Mouse (Mus musculus): ENCODE data around the gene Prr36. TPM values are rescaled to one million over a fixed set of nuclear protein-coding genes. Genes with fewer than 3 reads are reported as not detected.

Gene Prr36
- polyA plus RNA-seq, 1 experiment from 2014 or later, result 0.43 TPM

DNA sequence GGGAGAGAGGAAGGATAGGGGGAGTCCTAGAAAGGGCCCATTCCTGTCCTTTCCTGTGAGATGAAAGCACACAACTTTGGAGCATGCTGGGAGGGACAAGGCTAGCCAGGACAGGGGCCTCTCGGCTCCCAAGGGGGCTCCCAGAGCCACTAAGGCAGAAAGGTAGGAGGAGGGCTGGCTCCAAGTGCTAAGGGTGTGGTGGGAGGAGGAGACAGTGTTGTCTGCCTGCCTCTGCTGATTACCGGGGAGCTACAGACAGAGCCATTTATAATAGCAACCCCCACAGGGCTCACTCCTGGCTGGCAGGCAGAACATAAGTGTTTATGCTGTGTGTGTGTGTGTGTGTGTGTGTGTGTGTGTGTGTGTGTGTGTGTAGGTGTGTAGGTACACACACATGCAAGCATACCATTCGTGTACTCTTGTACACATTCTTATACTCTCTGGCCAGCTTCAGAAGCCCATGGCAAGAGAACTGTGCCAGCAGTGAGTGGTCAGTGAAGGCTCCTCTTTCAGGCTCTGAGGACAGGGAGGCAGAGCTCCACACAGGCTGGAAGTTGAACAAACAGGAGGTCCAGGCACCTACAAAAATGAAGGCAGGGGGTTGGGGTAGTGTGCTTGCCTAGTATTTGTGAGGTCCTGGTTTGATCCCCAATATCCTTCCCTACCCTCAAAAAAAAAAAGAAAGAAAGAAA, 28.1 kb downstream of the Prr36 start:
- Histone ChIP-seq H3K4me3 (peak overlapping the region; percentile 17; the same call in 1 of the 2 replicates), H3K9ac (peak overlapping the region; percentile 65), H3K4me2 (peak overlapping the region; percentile 64), H3K4me1 (peaks cover 36% of the 10 kb centered on the region), H3K27me3 (replicated peaks) (peaks cover under 1% of the 10 kb centered on the region; the same call in 1 of the 2 replicates), H3K36me3 (peaks cover 8% of the 10 kb centered on the region; the same call in 1 of the 2 replicates), H3K27ac (peak overlapping the region; percentile 87), H3K9me3 (replicated peaks) (no peaks in the 10 kb centered on the region)
- peak; percentile 98 for ATAC-seq
- WGBS (ENCODE audit: insufficient replicate concordance), result 16% methylated on average over 3 of the region's 3 CpGs

DNA sequence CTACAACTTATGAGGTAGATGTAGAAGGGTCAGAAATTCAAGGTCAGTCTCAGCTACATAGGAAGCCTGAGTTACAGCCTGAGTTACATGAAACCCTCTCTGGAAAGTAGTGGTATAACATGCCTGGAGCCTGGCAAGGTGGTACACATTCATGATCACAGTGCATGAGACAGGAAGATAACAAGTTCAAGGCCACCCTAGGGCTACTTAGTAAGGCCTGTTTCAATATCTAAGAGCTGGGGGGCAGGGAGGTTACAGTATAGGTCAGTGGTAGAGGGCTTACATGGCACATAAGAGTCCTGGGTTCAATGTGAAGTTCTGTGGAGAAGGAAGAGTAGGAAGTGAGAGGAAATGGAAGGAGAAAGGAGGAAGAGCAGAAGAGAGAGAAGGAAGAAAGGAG, 28.7 kb downstream of the Prr36 start:
- H3K9ac ChIP-seq, result peak overlapping the region; percentile 65
- H3K36me3 ChIP-seq, result peaks cover 8% of the 10 kb centered on the region; the same call in 1 of the 2 replicates
- no peaks in the 10 kb centered on the region for H3K9me3 ChIP-seq (replicated peaks)
- peaks cover 35% of the 10 kb centered on the region for H3K4me1 ChIP-seq
- peak; percentile 64 for ATAC-seq
- no peaks in the 10 kb centered on the region; the same call in 1 of the 2 replicates for H3K27me3 ChIP-seq (replicated peaks)
- peak overlapping the region; percentile 64 for H3K4me2 ChIP-seq
- H3K4me3 ChIP-seq, result no peak overlapping the region
- H3K27ac ChIP-seq, result peak overlapping the region; percentile 87

DNA sequence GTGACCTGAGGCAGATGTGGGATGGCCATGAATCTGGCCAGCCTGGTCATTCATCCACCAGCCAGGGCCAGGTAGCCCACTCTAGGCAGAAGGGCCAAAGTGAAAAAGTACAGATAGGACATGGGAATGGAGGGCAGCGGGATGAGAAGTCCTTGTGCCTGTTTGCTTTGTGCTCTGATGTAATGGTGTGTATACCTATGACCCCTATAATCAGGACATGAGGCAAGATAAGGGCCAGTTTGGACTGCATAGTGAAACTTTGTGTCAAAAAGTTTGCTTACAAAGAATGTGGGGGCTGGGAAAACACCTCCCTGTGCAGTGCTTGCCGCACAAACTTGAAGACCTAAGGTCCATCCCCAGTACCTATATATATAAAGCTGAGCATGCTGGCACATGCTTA, 31.1 kb downstream of the Prr36 start:
- 79% methylated on average over 2 of the region's 2 CpGs for WGBS (ENCODE audit: insufficient replicate concordance)
- Histone ChIP-seq H3K9ac (no peak overlapping the region), H3K27me3 (replicated peaks) (no peaks in the 10 kb centered on the region), H3K4me3 (no peak overlapping the region), H3K9me3 (replicated peaks) (no peaks in the 10 kb centered on the region), H3K4me2 (no peak overlapping the region), H3K4me1 (peaks cover 26% of the 10 kb centered on the region), H3K27ac (peak overlapping the region; percentile 22; the same call in 1 of the 2 replicates), H3K36me3 (peaks cover 8% of the 10 kb centered on the region; the same call in 1 of the 2 replicates)
- no peak for ATAC-seq

DNA sequence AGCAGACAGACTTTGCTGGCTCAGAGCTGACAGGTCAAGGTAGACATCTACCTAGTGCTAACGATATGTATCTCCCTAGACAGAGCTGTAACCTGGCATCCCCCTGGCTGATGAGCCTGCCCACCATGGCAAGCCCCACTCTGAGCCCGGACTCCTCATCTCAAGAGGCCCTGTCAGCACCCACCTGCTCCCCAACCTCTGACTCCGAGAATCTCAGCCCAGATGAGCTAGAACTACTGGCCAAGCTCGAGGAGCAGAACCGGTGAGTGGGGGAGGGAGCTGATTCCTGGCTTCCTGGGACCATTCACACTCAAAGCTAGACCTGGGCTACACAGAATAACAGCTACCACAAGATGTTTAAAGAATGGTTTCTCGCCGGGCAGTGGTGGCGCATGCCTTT, 33.9 kb downstream of the Prr36 start:
- H3K4me2 ChIP-seq, result no peak overlapping the region
- H3K9me3 ChIP-seq (replicated peaks), result no peaks in the 10 kb centered on the region
- no peak overlapping the region for H3K27ac ChIP-seq
- peaks cover 9% of the 10 kb centered on the region for H3K4me1 ChIP-seq
- 71% methylated on average over 8 of the region's 8 CpGs for WGBS (ENCODE audit: insufficient replicate concordance)
- no peak overlapping the region for H3K4me3 ChIP-seq
- ATAC-seq, result no peak
- H3K36me3 ChIP-seq, result peaks cover 8% of the 10 kb centered on the region; the same call in 1 of the 2 replicates
- no peak overlapping the region for H3K9ac ChIP-seq
- no peaks in the 10 kb centered on the region; the same call in 1 of the 2 replicates for H3K27me3 ChIP-seq (replicated peaks)

DNA sequence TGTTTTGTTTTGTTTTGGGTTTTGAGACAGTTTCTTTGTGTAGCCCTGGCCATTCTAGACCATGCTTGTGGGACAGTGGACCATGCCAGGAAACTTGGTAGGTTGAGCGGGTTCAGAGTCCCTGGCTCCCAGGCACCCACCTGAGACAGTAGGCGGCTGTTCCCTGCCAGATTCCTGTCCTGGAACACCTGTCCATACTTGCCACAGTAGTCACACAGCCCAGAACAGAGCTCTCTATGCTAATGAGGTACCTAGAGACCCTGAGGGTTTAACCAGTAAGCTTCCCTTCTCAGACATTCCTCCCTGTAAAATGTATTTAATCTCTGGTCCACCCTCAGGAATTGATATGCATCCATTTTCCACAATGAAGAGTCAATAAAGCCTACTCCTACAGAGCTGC, 43.2 kb downstream of the Prr36 start:
- ATAC-seq, result no peak
- no peaks in the 10 kb centered on the region for H3K27me3 ChIP-seq (replicated peaks)
- no peaks in the 10 kb centered on the region for H3K36me3 ChIP-seq
- H3K4me2 ChIP-seq, result no peak overlapping the region
- no peak overlapping the region for H3K4me3 ChIP-seq
- H3K9ac ChIP-seq, result no peak overlapping the region
- H3K9me3 ChIP-seq (replicated peaks), result no peaks in the 10 kb centered on the region
- WGBS (ENCODE audit: insufficient replicate concordance), result 58% methylated on average over 2 of the region's 2 CpGs
- H3K27ac ChIP-seq, result no peak overlapping the region
- H3K4me1 ChIP-seq, result peaks cover 15% of the 10 kb centered on the region

DNA sequence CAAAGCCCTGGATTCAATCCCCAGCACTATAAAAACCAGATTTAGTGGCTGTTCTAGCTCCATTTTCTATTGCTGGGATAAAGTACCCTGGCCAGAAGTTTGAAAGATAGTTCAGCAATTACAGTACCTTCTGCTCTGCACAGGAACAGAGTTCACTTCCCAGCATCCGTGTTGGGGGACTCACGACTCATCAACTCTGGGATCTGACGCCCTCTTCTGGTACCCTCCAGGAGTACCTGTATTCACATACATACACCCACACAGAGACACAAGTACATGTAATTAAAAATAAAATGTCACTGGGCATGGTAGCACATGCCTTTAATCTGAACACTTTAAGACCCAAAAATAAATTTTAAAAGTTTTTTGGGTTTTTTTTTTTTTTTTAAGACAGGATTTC, 44.8 kb downstream of the Prr36 start:
- Histone ChIP-seq H3K4me3 (no peak overlapping the region), H3K4me2 (no peak overlapping the region), H3K9ac (no peak overlapping the region), H3K4me1 (peaks cover 18% of the 10 kb centered on the region), H3K27me3 (replicated peaks) (no peaks in the 10 kb centered on the region), H3K9me3 (replicated peaks) (no peaks in the 10 kb centered on the region), H3K27ac (no peak overlapping the region), H3K36me3 (no peaks in the 10 kb centered on the region)
- 52% methylated on average over 3 of the region's 3 CpGs for WGBS (ENCODE audit: insufficient replicate concordance)
- no peak for ATAC-seq

DNA sequence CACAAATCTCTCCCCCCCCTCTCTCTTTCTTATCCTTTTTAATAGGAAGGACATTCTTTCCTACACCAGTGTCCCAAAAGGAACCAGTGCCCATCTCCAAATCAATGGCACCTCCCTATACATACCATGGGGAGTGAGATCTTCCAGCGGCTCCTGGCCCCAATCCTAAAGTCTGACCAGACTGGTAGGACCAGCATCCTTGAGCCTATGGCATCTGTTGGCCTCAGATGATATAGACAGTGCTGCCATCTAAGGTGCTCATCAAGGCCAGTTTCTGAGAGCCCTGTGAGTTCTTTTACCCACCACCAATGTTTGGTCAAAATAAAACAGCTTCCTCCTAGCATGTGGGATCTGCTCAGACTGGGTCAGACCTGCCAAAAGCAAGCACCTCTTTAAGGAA, 49.3 kb downstream of the Prr36 start:
- no peak overlapping the region for H3K27ac ChIP-seq
- no peak overlapping the region for H3K4me3 ChIP-seq
- H3K4me1 ChIP-seq, result peaks cover 33% of the 10 kb centered on the region
- ATAC-seq, result no peak
- H3K9me3 ChIP-seq (replicated peaks), result no peaks in the 10 kb centered on the region
- H3K27me3 ChIP-seq (replicated peaks), result no peaks in the 10 kb centered on the region
- no peak overlapping the region for H3K4me2 ChIP-seq
- 84% methylated on average over 1 of the region's 1 CpGs for WGBS (ENCODE audit: insufficient replicate concordance)
- H3K9ac ChIP-seq, result no peak overlapping the region
- no peaks in the 10 kb centered on the region for H3K36me3 ChIP-seq

DNA sequence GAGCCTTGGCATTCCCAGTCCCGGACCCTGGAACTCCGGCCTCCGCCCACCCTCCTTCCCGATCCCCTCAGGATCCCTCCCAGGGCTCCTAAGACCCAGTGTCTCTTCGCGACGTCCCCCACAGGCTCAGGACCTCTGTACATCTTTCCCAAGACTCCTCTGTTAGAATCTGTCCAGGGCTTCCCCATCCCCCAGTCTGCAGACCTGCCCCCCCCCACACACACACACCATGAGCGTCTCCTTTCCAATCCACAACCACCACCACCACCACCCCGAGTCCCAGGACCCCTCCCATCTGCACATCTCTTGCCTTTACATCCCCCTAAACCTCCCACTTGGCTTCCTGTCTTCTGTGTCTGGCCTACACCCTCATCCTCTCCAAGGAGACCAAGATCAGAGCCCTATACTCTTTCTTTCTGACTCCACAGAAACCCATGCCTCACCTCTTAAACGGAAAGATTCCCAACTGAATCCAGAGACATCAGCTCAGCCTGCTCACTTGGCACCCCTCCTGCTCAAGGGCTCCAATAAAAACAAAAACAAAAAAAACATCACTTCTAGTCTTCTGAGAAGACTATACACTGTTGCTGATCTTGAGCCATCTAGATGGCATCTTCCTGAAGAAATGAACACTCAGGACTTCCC, 50.3 kb downstream of the Prr36 start:
- H3K4me3 ChIP-seq, result peak overlapping the region; percentile 78
- H3K27me3 ChIP-seq (replicated peaks), result no peaks in the 10 kb centered on the region
- no peak for ATAC-seq
- H3K4me1 ChIP-seq, result peaks cover 33% of the 10 kb centered on the region
- H3K9ac ChIP-seq, result peak overlapping the region; percentile 84
- WGBS (ENCODE audit: insufficient replicate concordance), result 19% methylated on average over 10 of the region's 10 CpGs
- no peaks in the 10 kb centered on the region for H3K9me3 ChIP-seq (replicated peaks)
- peak overlapping the region; percentile 99 for H3K4me2 ChIP-seq
- H3K36me3 ChIP-seq, result no peaks in the 10 kb centered on the region
- no peak overlapping the region; the same call in 1 of the 2 replicates for H3K27ac ChIP-seq

DNA sequence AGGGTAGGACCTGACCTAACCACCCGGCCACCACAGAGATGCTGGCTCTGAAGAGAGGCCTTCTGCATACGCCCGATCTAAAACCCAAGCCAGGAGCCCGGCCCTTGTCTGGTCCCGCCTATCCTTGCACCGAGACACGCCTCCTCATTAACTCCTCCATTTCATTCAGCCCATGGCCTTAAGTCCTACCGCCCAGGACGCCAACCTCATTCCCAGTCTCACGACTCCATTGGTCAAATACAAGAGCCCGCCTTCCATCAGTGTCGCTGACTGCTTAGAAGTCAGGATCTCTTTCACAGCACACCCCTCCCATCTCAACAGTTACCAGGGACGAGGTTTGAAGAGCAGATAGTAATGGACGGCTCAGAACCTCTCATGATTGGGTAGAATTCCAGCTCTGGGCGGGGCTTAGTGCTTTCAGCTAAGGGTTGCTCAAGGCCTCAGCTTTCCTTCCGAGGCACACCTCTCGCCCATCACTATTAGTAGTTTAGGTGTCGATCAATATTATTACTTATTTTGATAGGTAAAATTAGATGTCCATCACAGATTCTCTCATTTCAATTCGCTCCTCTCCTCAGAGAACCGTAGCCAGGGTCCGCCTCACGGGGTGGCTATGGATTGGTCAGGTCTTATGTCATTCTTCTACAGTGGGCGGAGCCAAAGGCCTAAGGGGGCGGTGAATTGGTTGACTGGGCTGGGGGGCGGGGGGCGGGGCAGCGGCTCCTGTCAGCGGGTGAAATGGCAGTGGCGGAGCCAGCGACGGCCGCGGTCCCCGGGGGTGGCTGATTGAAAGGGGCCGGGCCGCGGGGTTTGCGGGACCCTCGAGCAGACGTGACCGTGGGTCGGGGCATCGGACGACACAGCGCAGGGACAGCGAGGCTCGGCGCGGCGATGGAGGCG, 51.2 kb downstream of the Prr36 start, which contains the start of gene Evi5l:
TSS of gene Evi5l (plus strand) at position 716 of the 900 bp plus-strand sequence.
- Histone ChIP-seq H3K4me3 (peak within 1 kb of the TSS; percentile 78), H3K4me2 (peak within 1 kb of the TSS; percentile 99), H3K4me1 (peaks cover 33% of the 10 kb centered on the region), H3K9me3 (replicated peaks) (no peaks in the 10 kb centered on the region), H3K27me3 (replicated peaks) (no peaks in the 10 kb centered on the region), H3K36me3 (no peaks in the 10 kb centered on the region), H3K27ac (peak within 1 kb of the TSS; percentile 64), H3K9ac (peak within 1 kb of the TSS; percentile 84)
- ATAC-seq, result peak; percentile 94
- under 1% methylated on average over 51 of the region's 51 CpGs for WGBS (ENCODE audit: insufficient replicate concordance)

DNA sequence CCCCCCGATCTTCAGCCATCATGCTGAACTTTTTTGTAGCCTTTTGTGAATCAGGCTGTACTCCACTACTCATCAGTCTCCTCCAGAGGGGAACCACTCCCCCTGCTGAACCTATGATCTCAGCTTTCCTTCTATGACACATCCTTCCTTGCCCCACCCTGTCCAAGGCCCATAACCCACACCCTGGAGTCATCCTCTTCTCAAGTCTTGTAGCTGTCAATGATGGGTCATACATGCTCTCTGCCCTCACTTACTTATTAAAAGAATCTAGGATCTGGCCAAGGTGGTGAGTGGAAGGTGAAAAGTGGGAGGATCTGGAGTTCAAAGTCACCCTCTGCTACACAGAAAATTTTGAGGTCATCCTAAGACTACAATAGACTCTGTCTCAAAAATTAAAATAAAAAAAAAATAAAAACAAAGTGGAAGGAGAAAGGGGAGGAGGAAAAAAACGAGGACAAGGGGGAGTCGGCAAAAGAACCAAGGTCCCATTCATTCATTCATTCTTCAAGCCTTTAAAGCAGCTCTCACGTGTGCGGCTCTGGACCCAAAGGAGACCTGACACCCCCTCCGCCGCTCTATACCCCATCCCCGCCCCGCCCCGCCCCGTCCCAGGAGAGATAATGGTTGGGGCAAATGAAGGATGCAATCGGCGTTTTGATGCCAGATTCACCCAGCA, 51.9 kb downstream of the Prr36 start:
- peak overlapping the region; percentile 56 for H3K9ac ChIP-seq
- H3K4me3 ChIP-seq, result peak overlapping the region; percentile 78
- H3K27ac ChIP-seq, result peak overlapping the region; percentile 64
- 9% methylated on average over 13 of the region's 13 CpGs for WGBS (ENCODE audit: insufficient replicate concordance)
- H3K4me1 ChIP-seq, result peaks cover 30% of the 10 kb centered on the region
- no peak for ATAC-seq
- peak overlapping the region; percentile 99 for H3K4me2 ChIP-seq
- no peaks in the 10 kb centered on the region for H3K27me3 ChIP-seq (replicated peaks)
- H3K36me3 ChIP-seq, result no peaks in the 10 kb centered on the region
- no peaks in the 10 kb centered on the region for H3K9me3 ChIP-seq (replicated peaks)

DNA sequence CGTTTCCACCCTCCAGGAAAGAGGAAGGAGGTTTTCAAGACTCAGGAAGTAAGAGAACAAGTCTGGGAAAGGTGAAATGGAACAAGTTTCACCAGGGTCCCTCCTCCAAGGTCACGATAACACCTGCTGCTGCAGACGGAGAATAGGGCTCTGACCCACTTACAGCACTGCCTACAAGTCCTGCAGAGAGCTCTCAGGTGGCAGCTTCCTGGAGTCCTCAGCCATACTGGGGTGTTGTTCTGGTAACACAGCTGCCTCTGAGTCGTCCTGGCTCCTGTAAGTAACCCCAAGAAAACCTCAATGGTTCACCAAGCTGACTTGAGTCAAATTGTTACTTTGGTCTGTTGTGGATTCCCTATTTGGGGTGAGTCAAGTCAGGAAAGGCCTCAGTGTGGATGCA, 54.5 kb downstream of the Prr36 start:
- no peaks in the 10 kb centered on the region for H3K36me3 ChIP-seq
- H3K4me2 ChIP-seq, result no peak overlapping the region
- no peak overlapping the region for H3K27ac ChIP-seq
- ATAC-seq, result no peak
- no peaks in the 10 kb centered on the region for H3K9me3 ChIP-seq (replicated peaks)
- WGBS (ENCODE audit: insufficient replicate concordance), result 29% methylated on average over 4 of the region's 4 CpGs
- no peak overlapping the region for H3K4me3 ChIP-seq
- H3K9ac ChIP-seq, result no peak overlapping the region
- peaks cover 14% of the 10 kb centered on the region for H3K4me1 ChIP-seq
- no peaks in the 10 kb centered on the region for H3K27me3 ChIP-seq (replicated peaks)
